Mouse (Mus musculus) forebrain, embryonic 14.5 days (tissue): ENCODE results near the gene Nek5. TPM values are rescaled to one million over a fixed set of nuclear protein-coding genes. Genes with fewer than 3 reads are reported as not detected.

ENCODE experiments used
- ATAC-seq: fragments of 200-750 bp; cut with Nextera tagmentation; 2 replicates; pipeline ENCODE4 v1.8.0; 2017; ENCODE audit warnings: mild to moderate bottlenecking, moderate library complexity
- DNase-seq: peaks from one replicate; pipeline ENCODE4 v3.0.0-alpha.2; 2015; ENCODE audit warnings: low spot score
- H3K27ac ChIP-seq: fragments of 300-500 bp; sonication (generic); 2 replicates; pipeline ENCODE4 v1.5.1; 2014; ENCODE audit warnings: low read depth, mild to moderate bottlenecking, control low read depth, low read length, moderate library complexity
- H3K27me3 ChIP-seq: fragments of 300-500 bp; sonication (generic); replicated peaks from 2 replicates; pipeline ENCODE4 v1.6.1; 2014; ENCODE audit warnings: low read length, control low read depth, mixed read lengths; ENCODE audit not compliant: control insufficient read depth, insufficient read depth
- H3K36me3 ChIP-seq: fragments of 300-500 bp; sonication (generic); 2 replicates; pipeline ENCODE4 v1.6.1; 2014; ENCODE audit warnings: low read length, control low read depth; ENCODE audit not compliant: control insufficient read depth, insufficient read depth
- H3K4me1 ChIP-seq: fragments of 300-500 bp; sonication (generic); 2 replicates; pipeline ENCODE4 v1.6.1; 2014; ENCODE audit warnings: antibody characterized with exemption, low read length, control low read depth; ENCODE audit not compliant: control insufficient read depth, insufficient read depth
- H3K4me2 ChIP-seq: fragments of 300-500 bp; sonication (generic); 2 replicates; pipeline ENCODE4 v1.6.1; 2014; ENCODE audit warnings: mild to moderate bottlenecking, control low read depth, low read length
- H3K4me3 ChIP-seq: fragments of 300-500 bp; sonication (generic); 2 replicates; pipeline ENCODE4 v1.5.1; 2014; ENCODE audit warnings: low read depth, low read length, control low read depth
- H3K9ac ChIP-seq: fragments of 300-500 bp; sonication (generic); 2 replicates; pipeline ENCODE4 v1.6.1; 2014; ENCODE audit warnings: mild to moderate bottlenecking, low read length, control low read depth, moderate library complexity
- H3K9me3 ChIP-seq: fragments of 300-500 bp; sonication (generic); replicated peaks from 2 replicates; pipeline ENCODE4 v1.6.1; 2016; ENCODE audit warnings: low read length, control low read depth, mixed read lengths; ENCODE audit not compliant: control insufficient read depth
- WGBS: fragments of 180-500 bp; shearing (Covaris S2); extraction: QIAGEN DNeasy Blood & Tissue Kit; methylation state at CpG from one replicate; pipeline ENCODE4 v1.1.7; 2014; 5-methylcytosine and 5-hydroxymethylcytosine counted together
- polyA plus RNA-seq: library from polyadenylated mRNA; unstranded; fragments of >200 nt; fragmentation: Nextera tagmentation; extraction: Ambion mirVana; gene quantifications from 2 replicates; pipeline ENCODE4 v1.2.1, GENCODE M21; 2014

Gene Nek5
- polyA plus RNA-seq, 1 experiment from 2014 or later, result 0.65 TPM

GRCm38 (mm10) chr8:22134078-22134749 is 9.4 kb upstream of the Nek5 start:
- ATAC-seq (no peak), DNase-seq (no peak)
- H3K27ac ChIP-seq, result no peak overlapping the region
- no peak overlapping the region for H3K9ac ChIP-seq
- H3K4me3 ChIP-seq, result no peak overlapping the region
- no peaks in the 10 kb centered on the region for H3K27me3 ChIP-seq
- 93% methylated on average over 7 of the region's 7 CpGs for WGBS
- H3K9me3 ChIP-seq, result no peaks in the 10 kb centered on the region
- H3K36me3 ChIP-seq, result peaks cover 9% of the 10 kb centered on the region; the same call in 1 of the 2 replicates
- H3K4me2 ChIP-seq, result no peak overlapping the region
- H3K4me1 ChIP-seq, result no peaks in the 10 kb centered on the region

- Histone ChIP-seq H3K27ac (no peak overlapping the region), H3K36me3 (peaks cover 27% of the 10 kb centered on the region; the same call in 1 of the 2 replicates), H3K9me3 (no peaks in the 10 kb centered on the region), H3K27me3 (no peaks in the 10 kb centered on the region), H3K4me1 (no peaks in the 10 kb centered on the region), H3K4me2 (no peak overlapping the region), H3K9ac (no peak overlapping the region), H3K4me3 (no peak overlapping the region)
- no peak for DNase-seq
- WGBS, result 91% methylated on average over 12 of the region's 12 CpGs
- no peak for ATAC-seq
Measured at GRCm38 (mm10) chr8:22132062-22132461, 7.2 kb upstream of the Nek5 start.

- Histone ChIP-seq H3K4me1 (no peaks in the 10 kb centered on the region), H3K36me3 (no peaks in the 10 kb centered on the region), H3K9ac (no peak overlapping the region), H3K9me3 (no peaks in the 10 kb centered on the region), H3K4me2 (no peak overlapping the region), H3K27me3 (no peaks in the 10 kb centered on the region), H3K27ac (no peak overlapping the region), H3K4me3 (no peak overlapping the region)
- WGBS, result 85% methylated on average over 4 of the region's 4 CpGs
- ATAC-seq (no peak), DNase-seq (no peak)
Measured at GRCm38 (mm10) chr8:22107020-22107419, 17.8 kb downstream of the Nek5 start.

- WGBS, result 49% methylated on average over 8 of the region's 8 CpGs
Measured at GRCm38 (mm10) chr8:22091568-22091967, 33.3 kb downstream of the Nek5 start.

GRCm38 (mm10) chr8:22089226-22089625 is 35.6 kb downstream of the Nek5 start:
- no peak for DNase-seq
- H3K36me3 ChIP-seq, result no peaks in the 10 kb centered on the region
- no peak overlapping the region for H3K27ac ChIP-seq
- no peak overlapping the region for H3K4me2 ChIP-seq
- WGBS, result 91% methylated on average over 4 of the region's 4 CpGs
- H3K4me3 ChIP-seq, result no peak overlapping the region
- H3K9ac ChIP-seq, result no peak overlapping the region
- no peaks in the 10 kb centered on the region for H3K27me3 ChIP-seq
- ATAC-seq, result no peak
- no peaks in the 10 kb centered on the region for H3K4me1 ChIP-seq
- H3K9me3 ChIP-seq, result no peaks in the 10 kb centered on the region

More at GRCm38 (mm10) chr8:22091568-22091967, 33.3 kb downstream of the Nek5 start:
- DNase-seq, result peak; percentile 18
- H3K4me3 ChIP-seq, result no peak overlapping the region
- H3K4me1 ChIP-seq, result no peaks in the 10 kb centered on the region
- no peaks in the 10 kb centered on the region for H3K9me3 ChIP-seq
- H3K4me2 ChIP-seq, result no peak overlapping the region
- no peak overlapping the region for H3K27ac ChIP-seq
- no peaks in the 10 kb centered on the region for H3K27me3 ChIP-seq
- no peak for ATAC-seq
- H3K36me3 ChIP-seq, result no peaks in the 10 kb centered on the region
- H3K9ac ChIP-seq, result no peak overlapping the region

- no peak overlapping the region for H3K27ac ChIP-seq
- no peaks in the 10 kb centered on the region for H3K4me1 ChIP-seq
- ATAC-seq (no peak), DNase-seq (no peak)
- H3K27me3 ChIP-seq, result no peaks in the 10 kb centered on the region
- no peak overlapping the region for H3K4me2 ChIP-seq
- no peak overlapping the region for H3K9ac ChIP-seq
- no peak overlapping the region for H3K4me3 ChIP-seq
- no peaks in the 10 kb centered on the region for H3K36me3 ChIP-seq
- 89% methylated on average over 9 of the region's 9 CpGs for WGBS
- H3K9me3 ChIP-seq, result no peaks in the 10 kb centered on the region
Measured at GRCm38 (mm10) chr8:22079313-22080007, 45.4 kb downstream of the Nek5 start.

- Histone ChIP-seq H3K27ac (no peak overlapping the region), H3K27me3 (0 out of 2 replicates have a peak, but pooled peaks cover 2% of the 10 kb centered on the region), H3K9ac (peak overlapping the region; percentile 21; the same call in 1 of the 2 replicates), H3K4me3 (peak overlapping the region; percentile 58), H3K4me1 (peaks cover 8% of the 10 kb centered on the region; the same call in 1 of the 2 replicates), H3K36me3 (peaks cover 22% of the 10 kb centered on the region), H3K9me3 (no peaks in the 10 kb centered on the region), H3K4me2 (peak overlapping the region; percentile 60)
- no peak for DNase-seq
- no peak for ATAC-seq
- 4% methylated on average over 3 of the region's 3 CpGs for WGBS
Measured at GRCm38 (mm10) chr8:22061126-22061525, 63.7 kb downstream of the Nek5 start.

- Histone ChIP-seq H3K9me3 (no peaks in the 10 kb centered on the region), H3K9ac (peak within 1 kb of the TSS; percentile 73), H3K4me2 (peak within 1 kb of the TSS; percentile 93), H3K27me3 (0 out of 2 replicates have a peak, but pooled peaks cover 2% of the 10 kb centered on the region), H3K4me1 (peaks cover 8% of the 10 kb centered on the region; the same call in 1 of the 2 replicates), H3K27ac (no peak within 1 kb of the TSS), H3K4me3 (peak within 1 kb of the TSS; percentile 58), H3K36me3 (peaks cover 15% of the 10 kb centered on the region)
- ATAC-seq, result peak; percentile 100
- DNase-seq, result peak; percentile 99
- WGBS, result 0% methylated on average over 36 of the region's 36 CpGs
Measured at GRCm38 (mm10) chr8:22060446-22060889, 64.4 kb downstream of the Nek5 start, which contains the start of gene Alg11. Gene Alg11, plus strand, starts transcription at chr8:22060721.
